Mouse (Mus musculus): ENCODE data around the gene Cnksr3.

- TF ChIP-seq CTCF (conservative IDR thresholded peaks at IDR 0.05; ENCODE audit: insufficient read depth, insufficient read length, low read depth, low read length) (no peak), POLR2A (IDR thresholded peaks at IDR 0.05; ENCODE audit: low read depth, low read length) (no peak)
Measured at GRCm38 (mm10) chr10:7135751-7136150, 76.3 kb downstream of the Cnksr3 start.

Data from kidney, adult 2 months (tissue).